Mouse (Mus musculus): ENCODE data around the gene Pcdh7. TPM values are rescaled to one million over a fixed set of nuclear protein-coding genes. Genes with fewer than 3 reads are reported as not detected.
A peak's percentile ranks its signal among the peaks of the same experiment; 100 is the strongest.

Gene Pcdh7
- polyA plus RNA-seq, 1 experiment, result 24.7 TPM

- no peak for TF ChIP-seq FOSL1 (IDR thresholded peaks at IDR 0.05; ENCODE audit: insufficient read depth, low read length, poor library complexity, severe bottlenecking)
- no peak for TF ChIP-seq MYOD1 (IDR thresholded peaks at IDR 0.05; ENCODE audit: control insufficient read depth, insufficient read length, low read depth)
- TF ChIP-seq USF1 (IDR thresholded peaks at IDR 0.05; ENCODE audit: low read depth), result no peak
- no peaks in the 10 kb centered on the region for H3K27me3 ChIP-seq (ENCODE audit: control insufficient read depth, insufficient read depth, insufficient read length)
- no peaks in the 10 kb centered on the region for H3K79me2 ChIP-seq (ENCODE audit: control insufficient read depth, insufficient read depth)
- H3ac ChIP-seq (ENCODE audit: control insufficient read depth, insufficient read length, low read depth), result no peak overlapping the region
- H3K36me3 ChIP-seq (ENCODE audit: control insufficient read depth, insufficient read depth), result no peaks in the 10 kb centered on the region
- H3K79me3 ChIP-seq (ENCODE audit: low read depth), result peaks cover under 1% of the 10 kb centered on the region
- no peak overlapping the region for H3K4me3 ChIP-seq (ENCODE audit: insufficient read depth, poor library complexity, severe bottlenecking)
These were observed 25.2 kb downstream of the Pcdh7 start for GRCm38 (mm10) chr5:57742924-57743323.

- Histone ChIP-seq H3ac (ENCODE audit: control insufficient read depth, insufficient read length, low read depth) (no peak overlapping the region), H3K79me2 (ENCODE audit: control insufficient read depth, insufficient read depth) (no peaks in the 10 kb centered on the region), H3K79me3 (ENCODE audit: low read depth) (no peaks in the 10 kb centered on the region), H3K36me3 (ENCODE audit: control insufficient read depth, insufficient read depth) (no peaks in the 10 kb centered on the region), H3K4me3 (ENCODE audit: insufficient read depth, poor library complexity, severe bottlenecking) (no peak overlapping the region), H3K27me3 (ENCODE audit: control insufficient read depth, insufficient read depth, insufficient read length) (no peaks in the 10 kb centered on the region)
- no peak for TF ChIP-seq CTCF (IDR thresholded peaks at IDR 0.05; ENCODE audit: control insufficient read depth, insufficient read depth, insufficient read length)
- TF ChIP-seq MYOG (IDR thresholded peaks at IDR 0.05; ENCODE audit: control insufficient read depth, extremely low read depth, insufficient read length), result no peak
- TF ChIP-seq FOSL1 (IDR thresholded peaks at IDR 0.05; ENCODE audit: insufficient read depth, low read length, poor library complexity, severe bottlenecking), result no peak
These were observed 26.3 kb downstream of the Pcdh7 start for GRCm38 (mm10) chr5:57743956-57744661.

GRCm38 (mm10) chr5:57745879-57746278, 28.1 kb downstream of the Pcdh7 start:
- Histone ChIP-seq H3ac (ENCODE audit: control insufficient read depth, insufficient read length, low read depth) (no peak overlapping the region), H3K27me3 (ENCODE audit: control insufficient read depth, insufficient read depth, insufficient read length) (no peaks in the 10 kb centered on the region), H3K79me3 (ENCODE audit: low read depth) (no peaks in the 10 kb centered on the region), H3K79me2 (ENCODE audit: control insufficient read depth, insufficient read depth) (no peaks in the 10 kb centered on the region), H3K4me3 (ENCODE audit: insufficient read depth, poor library complexity, severe bottlenecking) (no peak overlapping the region), H3K36me3 (ENCODE audit: control insufficient read depth, insufficient read depth) (no peaks in the 10 kb centered on the region)
- TF ChIP-seq MAX (IDR thresholded peaks at IDR 0.05) (no peak), USF1 (IDR thresholded peaks at IDR 0.05; ENCODE audit: low read depth) (no peak), FOSL1 (IDR thresholded peaks at IDR 0.05; ENCODE audit: insufficient read depth, low read length, poor library complexity, severe bottlenecking) (no peak), CTCF (IDR thresholded peaks at IDR 0.05; ENCODE audit: control insufficient read depth, insufficient read depth, insufficient read length) (no peak), CEBPB (IDR thresholded peaks at IDR 0.05; ENCODE audit: low read depth) (no peak)

- TF ChIP-seq MYOG (IDR thresholded peaks at IDR 0.05; ENCODE audit: control insufficient read depth, extremely low read depth, insufficient read length) (no peak), CEBPB (IDR thresholded peaks at IDR 0.05; ENCODE audit: low read depth) (no peak), USF1 (IDR thresholded peaks at IDR 0.05; ENCODE audit: low read depth) (no peak), MAX (IDR thresholded peaks at IDR 0.05) (no peak), CTCF (IDR thresholded peaks at IDR 0.05; ENCODE audit: control insufficient read depth, insufficient read depth, insufficient read length) (no peak), FOSL1 (IDR thresholded peaks at IDR 0.05; ENCODE audit: insufficient read depth, low read length, poor library complexity, severe bottlenecking) (no peak), MYOD1 (IDR thresholded peaks at IDR 0.05; ENCODE audit: control insufficient read depth, insufficient read length, low read depth) (no peak)
- no peak overlapping the region for H3K4me3 ChIP-seq (ENCODE audit: insufficient read depth, poor library complexity, severe bottlenecking)
- no peaks in the 10 kb centered on the region for H3K79me2 ChIP-seq (ENCODE audit: control insufficient read depth, insufficient read depth)
- no peak overlapping the region for H3ac ChIP-seq (ENCODE audit: control insufficient read depth, insufficient read length, low read depth)
- no peaks in the 10 kb centered on the region for H3K79me3 ChIP-seq (ENCODE audit: low read depth)
- H3K27me3 ChIP-seq (ENCODE audit: control insufficient read depth, insufficient read depth, insufficient read length), result no peaks in the 10 kb centered on the region
- H3K36me3 ChIP-seq (ENCODE audit: control insufficient read depth, insufficient read depth), result no peaks in the 10 kb centered on the region
These were observed 32.6 kb downstream of the Pcdh7 start for GRCm38 (mm10) chr5:57750320-57750719.

GRCm38 (mm10) chr5:57755791-57756190, 38.0 kb downstream of the Pcdh7 start:
- TF ChIP-seq MYOG (IDR thresholded peaks at IDR 0.05; ENCODE audit: control insufficient read depth, extremely low read depth, insufficient read length) (no peak), MAX (IDR thresholded peaks at IDR 0.05) (peak; percentile 34), USF1 (IDR thresholded peaks at IDR 0.05; ENCODE audit: low read depth) (no peak), FOSL1 (IDR thresholded peaks at IDR 0.05; ENCODE audit: insufficient read depth, low read length, poor library complexity, severe bottlenecking) (no peak), MYOD1 (IDR thresholded peaks at IDR 0.05; ENCODE audit: control insufficient read depth, insufficient read length, low read depth) (peak; percentile 11), CTCF (IDR thresholded peaks at IDR 0.05; ENCODE audit: control insufficient read depth, insufficient read depth, insufficient read length) (no peak), CEBPB (IDR thresholded peaks at IDR 0.05; ENCODE audit: low read depth) (no peak)

GRCm38 (mm10) chr5:57756726-57757424, 39.1 kb downstream of the Pcdh7 start:
- no peaks in the 10 kb centered on the region for H3K36me3 ChIP-seq (ENCODE audit: control insufficient read depth, insufficient read depth)
- no peaks in the 10 kb centered on the region for H3K79me3 ChIP-seq (ENCODE audit: low read depth)
- no peak overlapping the region for H3K4me3 ChIP-seq (ENCODE audit: insufficient read depth, poor library complexity, severe bottlenecking)
- no peaks in the 10 kb centered on the region for H3K79me2 ChIP-seq (ENCODE audit: control insufficient read depth, insufficient read depth)
- H3ac ChIP-seq (ENCODE audit: control insufficient read depth, insufficient read length, low read depth), result no peak overlapping the region
- TF ChIP-seq USF1 (IDR thresholded peaks at IDR 0.05; ENCODE audit: low read depth), result no peak
- no peak for TF ChIP-seq MYOD1 (IDR thresholded peaks at IDR 0.05; ENCODE audit: control insufficient read depth, insufficient read length, low read depth)
- no peak for TF ChIP-seq MYOG (IDR thresholded peaks at IDR 0.05; ENCODE audit: control insufficient read depth, extremely low read depth, insufficient read length)
- no peak for TF ChIP-seq MAX (IDR thresholded peaks at IDR 0.05)
- no peak for TF ChIP-seq CEBPB (IDR thresholded peaks at IDR 0.05; ENCODE audit: low read depth)
- TF ChIP-seq FOSL1 (IDR thresholded peaks at IDR 0.05; ENCODE audit: insufficient read depth, low read length, poor library complexity, severe bottlenecking), result no peak
- TF ChIP-seq CTCF (IDR thresholded peaks at IDR 0.05; ENCODE audit: control insufficient read depth, insufficient read depth, insufficient read length), result no peak
- no peaks in the 10 kb centered on the region for H3K27me3 ChIP-seq (ENCODE audit: control insufficient read depth, insufficient read depth, insufficient read length)

More at GRCm38 (mm10) chr5:57755791-57756190, 38.0 kb downstream of the Pcdh7 start:
- no peaks in the 10 kb centered on the region for H3K36me3 ChIP-seq (ENCODE audit: control insufficient read depth, insufficient read depth)
- no peak overlapping the region for H3K4me3 ChIP-seq (ENCODE audit: insufficient read depth, poor library complexity, severe bottlenecking)
- no peaks in the 10 kb centered on the region for H3K27me3 ChIP-seq (ENCODE audit: control insufficient read depth, insufficient read depth, insufficient read length)
- no peaks in the 10 kb centered on the region for H3K79me3 ChIP-seq (ENCODE audit: low read depth)
- H3K79me2 ChIP-seq (ENCODE audit: control insufficient read depth, insufficient read depth), result no peaks in the 10 kb centered on the region
- no peak overlapping the region for H3ac ChIP-seq (ENCODE audit: control insufficient read depth, insufficient read length, low read depth)

Data from C2C12 (cell line).